Mouse (Mus musculus) CH12F3 (cell line): ENCODE measurements at regions not wholly inside any gene's neighbourhood (a gene's known extent, or its start where the extent isn't known, plus 50 kb on each side); places are given as distances from the start of the nearest gene placed in this dataset.

Source experiments
- in situ Hi-C: fragments of 300-500 bp; cut with MboI; formaldehyde crosslinking; loops from 2 replicates; pipeline ENCODE4 v1.14.3; 2020; ENCODE audit warnings: low sequenced_read_pairs

GRCm38 (mm10) chr3:52648836-52649500 lies 368.1 kb downstream of the Cog6 start:
- in situ Hi-C loops: no loop called here

- in situ Hi-C loops: no loop called here
Observed at GRCm38 (mm10) chr3:52647900-52648299, 369.1 kb downstream of the Cog6 start.

- in situ Hi-C loops: no loop called here
Observed at GRCm38 (mm10) chr3:52647161-52647692, 369.8 kb downstream of the Cog6 start.

- in situ Hi-C loops: no loop called here
Observed at GRCm38 (mm10) chr3:52645156-52645555, 371.9 kb downstream of the Cog6 start.

GRCm38 (mm10) chr3:52644178-52645128 lies 372.6 kb downstream of the Cog6 start:
- in situ Hi-C loops: no loop called here

- in situ Hi-C loops: no loop called here
Observed at GRCm38 (mm10) chr3:52643796-52644177, 373.2 kb downstream of the Cog6 start.

- in situ Hi-C loops: no loop called here
Observed at GRCm38 (mm10) chr3:52643100-52643551, 373.9 kb downstream of the Cog6 start.

GRCm38 (mm10) chr3:52641226-52642181 lies 373.4 kb downstream of the Foxo1 start:
- in situ Hi-C loops: no loop called here

GRCm38 (mm10) chr3:52640250-52641147 lies 372.4 kb downstream of the Foxo1 start:
- in situ Hi-C loops: no loop called here

- in situ Hi-C loops: no loop called here
Observed at GRCm38 (mm10) chr3:52638816-52639215, 370.7 kb downstream of the Foxo1 start.

GRCm38 (mm10) chr3:52634353-52634752 lies 366.2 kb downstream of the Foxo1 start:
- in situ Hi-C loops: no loop called here

- in situ Hi-C loops: no loop called here
Observed at GRCm38 (mm10) chr3:52633491-52634100, 365.5 kb downstream of the Foxo1 start.

GRCm38 (mm10) chr3:52632635-52633034 lies 364.5 kb downstream of the Foxo1 start:
- in situ Hi-C loops: no loop called here

GRCm38 (mm10) chr3:52630209-52630608 lies 362.1 kb downstream of the Foxo1 start:
- in situ Hi-C loops: no loop called here

GRCm38 (mm10) chr3:52625125-52625524 lies 357.0 kb downstream of the Foxo1 start:
- in situ Hi-C loops: no loop called here

- in situ Hi-C loops: no loop called here
Observed at GRCm38 (mm10) chr3:52622530-52622929, 354.4 kb downstream of the Foxo1 start.

GRCm38 (mm10) chr3:52621936-52622335 lies 353.8 kb downstream of the Foxo1 start:
- in situ Hi-C loops: no loop called here

- in situ Hi-C loops: no loop called here
Observed at GRCm38 (mm10) chr3:52618925-52619224, 350.7 kb downstream of the Foxo1 start.

GRCm38 (mm10) chr3:52618212-52618924 lies 350.2 kb downstream of the Foxo1 start:
- in situ Hi-C loops: no loop called here
